Mouse (Mus musculus): ENCODE data around the gene Agfg2. TPM values are rescaled to one million over a fixed set of nuclear protein-coding genes. Genes with fewer than 3 reads are reported as not detected.
"Not testable (repeated sequence)": the region's sequence is repeated elsewhere in the genome, so short reads cannot be mapped to it uniquely, and the experiment has no call there.

Gene Agfg2
- 21.3 and 23.0 TPM in 2 replicates for polyA plus RNA-seq (2016; fragmentation: Nextera tagmentation; extraction: Ambion mirVana)

GRCm38 (mm10) chr5:137684294-137685123 is at the start of gene Agfg2:
Agfg2 (minus strand) TSS chr5:137684726.
- H3K4me3 ChIP-seq: peak within 1 kb of the TSS; percentile 85
- peaks cover 17% of the 10 kb centered on the region for H3K27me3 ChIP-seq (replicated peaks; ENCODE audit: low read depth, poor library complexity, severe bottlenecking)
- H3K4me1 ChIP-seq: peaks cover 16% of the 10 kb centered on the region
- DNase-seq (ENCODE audit: low spot score): peak; percentile 99
- H3K9me3 ChIP-seq: no peaks in the 10 kb centered on the region
- H3K27ac ChIP-seq (replicated peaks): peak within 1 kb of the TSS; percentile 87
- WGBS: under 1% methylated on average over 62 of the region's 62 CpGs
- H3K36me3 ChIP-seq (replicated peaks): peaks cover 26% of the 10 kb centered on the region

GRCm38 (mm10) chr5:137733638-137734288 is 49.2 kb upstream of the Agfg2 start:
- peaks cover 67% of the 10 kb centered on the region for H3K36me3 ChIP-seq (replicated peaks)
- H3K9me3 ChIP-seq: no peaks in the 10 kb centered on the region
- H3K27ac ChIP-seq (replicated peaks): peak overlapping the region; percentile 83
- DNase-seq (ENCODE audit: low spot score): peak; percentile 23
- WGBS: 79% methylated on average over 12 of the region's 12 CpGs
- H3K27me3 ChIP-seq (replicated peaks; ENCODE audit: low read depth, poor library complexity, severe bottlenecking): 0 out of 2 replicates have a peak, but pooled peaks cover 7% of the 10 kb centered on the region
- H3K4me1 ChIP-seq: peaks cover 44% of the 10 kb centered on the region
- H3K4me3 ChIP-seq: peak overlapping the region; percentile 15; the same call in 1 of the 2 replicates

GRCm38 (mm10) chr5:137726767-137727166 is 42.2 kb upstream of the Agfg2 start:
- no peak for DNase-seq (ENCODE audit: low spot score)
- Histone ChIP-seq H3K4me3 (no peak overlapping the region), H3K27me3 (replicated peaks; ENCODE audit: low read depth, poor library complexity, severe bottlenecking) (0 out of 2 replicates have a peak, but pooled peaks cover 15% of the 10 kb centered on the region), H3K9me3 (no peaks in the 10 kb centered on the region), H3K36me3 (replicated peaks) (peaks cover 10% of the 10 kb centered on the region), H3K4me1 (peaks cover 6% of the 10 kb centered on the region), H3K27ac (replicated peaks) (no peak overlapping the region)
- 73% methylated on average over 6 of the region's 6 CpGs for WGBS

- no peaks in the 10 kb centered on the region for H3K36me3 ChIP-seq (replicated peaks)
- 0 out of 2 replicates have a peak, but pooled peaks cover 12% of the 10 kb centered on the region for H3K27me3 ChIP-seq (replicated peaks; ENCODE audit: low read depth, poor library complexity, severe bottlenecking)
- H3K4me3 ChIP-seq: no peak overlapping the region
- WGBS: 87% methylated on average over 5 of the region's 5 CpGs
- H3K27ac ChIP-seq (replicated peaks): no peak overlapping the region
- no peak for DNase-seq (ENCODE audit: low spot score)
- peaks cover 6% of the 10 kb centered on the region for H3K4me1 ChIP-seq
- H3K9me3 ChIP-seq: no peaks in the 10 kb centered on the region
Measured at GRCm38 (mm10) chr5:137723840-137724239, 39.3 kb upstream of the Agfg2 start.

GRCm38 (mm10) chr5:137720558-137721164 is 36.1 kb upstream of the Agfg2 start:
- WGBS: 17% methylated on average over 11 of the region's 16 CpGs
- H3K4me1 ChIP-seq: peaks cover 12% of the 10 kb centered on the region
- H3K9me3 ChIP-seq; H3K36me3 ChIP-seq (replicated peaks); H3K27ac ChIP-seq (replicated peaks): not testable (repeated sequence)
- DNase-seq (ENCODE audit: low spot score): peak; percentile 46
- 0 out of 2 replicates have a peak, but pooled peaks cover 12% of the 10 kb centered on the region for H3K27me3 ChIP-seq (replicated peaks; ENCODE audit: low read depth, poor library complexity, severe bottlenecking)
- peak overlapping the region; percentile 36 for H3K4me3 ChIP-seq

- Histone ChIP-seq H3K36me3 (replicated peaks) (no peaks in the 10 kb centered on the region), H3K9me3 (no peaks in the 10 kb centered on the region), H3K27ac (replicated peaks) (no peak overlapping the region), H3K27me3 (replicated peaks; ENCODE audit: low read depth, poor library complexity, severe bottlenecking) (0 out of 2 replicates have a peak, but pooled peaks cover 12% of the 10 kb centered on the region), H3K4me3 (no peak overlapping the region), H3K4me1 (peaks cover 12% of the 10 kb centered on the region)
- WGBS: 84% methylated on average over 6 of the region's 6 CpGs
- DNase-seq (ENCODE audit: low spot score): no peak
Measured at GRCm38 (mm10) chr5:137719088-137719487, 34.6 kb upstream of the Agfg2 start.

- no peak overlapping the region for H3K4me3 ChIP-seq
- H3K27ac ChIP-seq (replicated peaks): no peak overlapping the region
- 0 out of 2 replicates have a peak, but pooled peaks cover 12% of the 10 kb centered on the region for H3K27me3 ChIP-seq (replicated peaks; ENCODE audit: low read depth, poor library complexity, severe bottlenecking)
- no peaks in the 10 kb centered on the region for H3K36me3 ChIP-seq (replicated peaks)
- WGBS: 65% methylated on average over 8 of the region's 8 CpGs
- H3K4me1 ChIP-seq: peaks cover 12% of the 10 kb centered on the region
- DNase-seq (ENCODE audit: low spot score): no peak
- H3K9me3 ChIP-seq: no peaks in the 10 kb centered on the region
Measured at GRCm38 (mm10) chr5:137718020-137718790, 33.7 kb upstream of the Agfg2 start.

- H3K36me3 ChIP-seq (replicated peaks): no peaks in the 10 kb centered on the region
- 75% methylated on average over 8 of the region's 8 CpGs for WGBS
- DNase-seq (ENCODE audit: low spot score): no peak
- no peak overlapping the region for H3K27ac ChIP-seq (replicated peaks)
- H3K27me3 ChIP-seq (replicated peaks; ENCODE audit: low read depth, poor library complexity, severe bottlenecking): no peaks in the 10 kb centered on the region
- no peak overlapping the region for H3K4me3 ChIP-seq
- peaks cover 10% of the 10 kb centered on the region for H3K4me1 ChIP-seq
- no peaks in the 10 kb centered on the region for H3K9me3 ChIP-seq
Measured at GRCm38 (mm10) chr5:137715685-137716084, 31.2 kb upstream of the Agfg2 start.

- WGBS: 88% methylated on average over 5 of the region's 5 CpGs
Measured at GRCm38 (mm10) chr5:137713454-137713853, 28.9 kb upstream of the Agfg2 start.

GRCm38 (mm10) chr5:137706913-137707633 is 22.5 kb upstream of the Agfg2 start:
- 84% methylated on average over 12 of the region's 12 CpGs for WGBS
- Histone ChIP-seq H3K36me3 (replicated peaks) (no peaks in the 10 kb centered on the region), H3K9me3 (0 out of 2 replicates have a peak, but pooled peaks cover 2% of the 10 kb centered on the region), H3K4me1 (peaks cover 6% of the 10 kb centered on the region; the same call in 1 of the 2 replicates), H3K27ac (replicated peaks) (no peak overlapping the region), H3K4me3 (no peak overlapping the region), H3K27me3 (replicated peaks; ENCODE audit: low read depth, poor library complexity, severe bottlenecking) (no peaks in the 10 kb centered on the region)
- peak; percentile 19 for DNase-seq (ENCODE audit: low spot score)

More at GRCm38 (mm10) chr5:137713454-137713853, 28.9 kb upstream of the Agfg2 start:
- no peaks in the 10 kb centered on the region for H3K36me3 ChIP-seq (replicated peaks)
- H3K27me3 ChIP-seq (replicated peaks; ENCODE audit: low read depth, poor library complexity, severe bottlenecking): no peaks in the 10 kb centered on the region
- no peak overlapping the region for H3K4me3 ChIP-seq
- no peaks in the 10 kb centered on the region for H3K9me3 ChIP-seq
- H3K4me1 ChIP-seq: peaks cover 5% of the 10 kb centered on the region
- no peak for DNase-seq (ENCODE audit: low spot score)
- no peak overlapping the region for H3K27ac ChIP-seq (replicated peaks)

- Histone ChIP-seq H3K36me3 (replicated peaks) (no peaks in the 10 kb centered on the region), H3K4me1 (peaks cover 6% of the 10 kb centered on the region; the same call in 1 of the 2 replicates), H3K27ac (replicated peaks) (no peak overlapping the region), H3K27me3 (replicated peaks; ENCODE audit: low read depth, poor library complexity, severe bottlenecking) (no peaks in the 10 kb centered on the region), H3K4me3 (no peak overlapping the region), H3K9me3 (0 out of 2 replicates have a peak, but pooled peaks cover 2% of the 10 kb centered on the region)
- no peak for DNase-seq (ENCODE audit: low spot score)
- WGBS: 65% methylated on average over 6 of the region's 6 CpGs
Measured at GRCm38 (mm10) chr5:137705242-137705641, 20.7 kb upstream of the Agfg2 start.

Data from embryonic facial prominence, embryonic 10.5 days (tissue).